Mouse (Mus musculus): Measurements from ENCODE around the gene Gpr22.

Gene Gpr22

GRCm38 (mm10) chr12:31667187-31667586 is 46.6 kb downstream of the Gpr22 start:
- no peak for DNase-seq (ENCODE audit: low spot score in 2 of 2)

GRCm38 (mm10) chr12:31665999-31666398 is 47.7 kb downstream of the Gpr22 start:
- no peak for DNase-seq (ENCODE audit: low spot score in 2 of 2)

Measured in frontal cortex, postnatal 25 days (tissue).